Mouse (Mus musculus): ENCODE measurements around the gene Col6a1. TPM values are rescaled to one million over a fixed set of nuclear protein-coding genes. Genes with fewer than 3 reads are reported as not detected.

Gene Col6a1
- polyA plus RNA-seq (2012; rRNA removed) = 15.4 and 21.1 TPM in 2 replicates

DNA sequence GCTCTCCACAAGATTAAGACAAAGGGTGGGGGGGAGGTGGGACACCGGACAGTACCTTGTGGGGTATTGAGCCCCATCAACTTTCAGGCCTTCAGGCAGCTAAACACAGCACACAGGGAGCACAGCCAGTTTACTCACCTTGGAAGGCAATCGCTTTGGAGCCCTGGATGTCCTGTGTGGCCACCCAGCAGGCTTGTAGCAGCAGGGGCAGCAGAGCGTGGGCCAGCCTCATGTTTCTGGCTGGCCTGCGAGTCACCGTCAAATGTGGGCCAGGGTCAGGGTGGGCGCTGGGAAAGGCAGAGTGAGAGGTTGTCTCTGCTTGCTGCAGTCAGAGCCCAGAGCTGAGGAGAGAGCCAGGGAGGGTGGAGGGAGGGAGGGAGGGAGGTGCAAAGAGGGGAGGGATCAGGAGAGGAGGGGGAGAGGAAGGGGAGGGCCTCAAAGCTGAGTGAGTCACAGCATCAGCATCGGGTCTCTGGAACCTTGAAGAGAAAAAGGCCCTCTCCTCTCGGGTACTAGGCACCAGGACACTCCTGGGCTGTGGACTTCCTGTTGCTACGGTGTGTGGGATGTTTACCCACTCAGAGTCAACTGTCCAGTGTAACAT, at the start of gene Col6a1:
TSS of gene Col6a1 (minus strand) at position 487 of the 604 bp plus-strand sequence.
- peak within 1 kb of the TSS; percentile 32; the same call in 1 of the 2 replicates for H3K27ac ChIP-seq (ENCODE audit: control insufficient read depth, insufficient read depth, low read depth, low read length)
- H3K36me3 ChIP-seq (ENCODE audit: control insufficient read depth, insufficient read depth, low read length) = no peaks in the 10 kb centered on the region
- peaks cover 15% of the 10 kb centered on the region for H3K4me1 ChIP-seq (ENCODE audit: control insufficient read depth, insufficient read depth, low read length)
- H3K4me3 ChIP-seq (ENCODE audit: control insufficient read depth, low read depth, low read length) = peak within 1 kb of the TSS; percentile 34
- H3K27me3 ChIP-seq (ENCODE audit: control insufficient read depth, insufficient read depth, low read length) = no peaks in the 10 kb centered on the region
- TF ChIP-seq POLR2A (IDR thresholded peaks at IDR 0.05; ENCODE audit: control insufficient read depth, low read depth, low read length) = no peak
- no peak for TF ChIP-seq CTCF (IDR thresholded peaks at IDR 0.05; ENCODE audit: control insufficient read depth, insufficient read depth, insufficient replicate concordance, low read depth, low read length)

DNA sequence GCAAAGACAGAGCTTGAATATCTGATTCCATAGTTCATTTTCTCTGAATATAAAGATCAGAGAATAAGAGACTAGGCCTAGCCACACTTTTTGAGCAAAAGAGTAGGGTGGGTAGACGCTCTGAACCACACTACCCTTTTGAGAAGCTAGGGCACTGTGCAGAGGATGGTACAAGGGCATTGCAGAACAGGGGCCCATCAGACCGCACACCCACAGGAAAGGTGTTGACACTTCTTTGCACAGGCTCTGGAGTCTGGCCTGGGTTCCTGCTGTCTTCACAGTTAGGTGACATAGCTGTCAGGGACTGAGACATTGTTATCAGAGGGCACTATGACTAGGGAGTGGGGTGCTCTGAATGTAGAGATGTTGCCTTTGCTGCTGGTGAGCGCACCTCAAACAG, 45.7 kb upstream of the Col6a1 start:
- no peak overlapping the region for H3K27ac ChIP-seq (ENCODE audit: control insufficient read depth, insufficient read depth, low read depth, low read length)
- no peak overlapping the region for H3K4me3 ChIP-seq (ENCODE audit: control insufficient read depth, low read depth, low read length)
- no peaks in the 10 kb centered on the region; the same call in 1 of the 2 replicates for H3K36me3 ChIP-seq (ENCODE audit: control insufficient read depth, insufficient read depth, low read length)
- H3K4me1 ChIP-seq (ENCODE audit: control insufficient read depth, insufficient read depth, low read length) = no peaks in the 10 kb centered on the region
- no peak for TF ChIP-seq CTCF (IDR thresholded peaks at IDR 0.05; ENCODE audit: control insufficient read depth, insufficient read depth, insufficient replicate concordance, low read depth, low read length)
- TF ChIP-seq POLR2A (IDR thresholded peaks at IDR 0.05; ENCODE audit: control insufficient read depth, low read depth, low read length) = no peak
- no peaks in the 10 kb centered on the region for H3K27me3 ChIP-seq (ENCODE audit: control insufficient read depth, insufficient read depth, low read length)

GRCm38 (mm10) chr10:76771086-76771485, 45.1 kb upstream of the Col6a1 start:
- Histone ChIP-seq H3K27me3 (ENCODE audit: control insufficient read depth, insufficient read depth, low read length) (no peaks in the 10 kb centered on the region), H3K4me1 (ENCODE audit: control insufficient read depth, insufficient read depth, low read length) (no peaks in the 10 kb centered on the region), H3K36me3 (ENCODE audit: control insufficient read depth, insufficient read depth, low read length) (no peaks in the 10 kb centered on the region; the same call in 1 of the 2 replicates), H3K4me3 (ENCODE audit: control insufficient read depth, low read depth, low read length) (no peak overlapping the region), H3K27ac (ENCODE audit: control insufficient read depth, insufficient read depth, low read depth, low read length) (no peak overlapping the region)
- no peak for TF ChIP-seq CTCF (IDR thresholded peaks at IDR 0.05; ENCODE audit: control insufficient read depth, insufficient read depth, insufficient replicate concordance, low read depth, low read length)
- no peak for TF ChIP-seq POLR2A (IDR thresholded peaks at IDR 0.05; ENCODE audit: control insufficient read depth, low read depth, low read length)

DNA sequence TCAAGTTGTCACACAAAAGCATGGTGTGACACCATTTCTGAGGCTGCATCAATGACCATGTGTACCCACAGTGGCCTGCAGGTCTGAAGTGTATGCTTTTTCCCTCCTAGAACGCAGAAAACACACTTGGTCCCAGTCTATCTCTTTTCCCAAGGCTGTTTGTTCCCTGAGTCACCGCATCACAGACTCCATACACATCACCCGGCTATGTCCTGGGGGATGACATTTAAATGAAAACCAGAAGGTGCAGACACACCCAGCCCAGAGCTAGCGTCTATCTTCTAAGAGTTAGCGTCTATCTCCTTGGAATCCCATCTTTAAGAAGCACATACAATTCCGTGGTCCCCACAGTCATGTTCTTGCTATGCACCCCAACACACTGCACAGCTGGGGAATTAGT, 43.6 kb upstream of the Col6a1 start:
- Histone ChIP-seq H3K36me3 (ENCODE audit: control insufficient read depth, insufficient read depth, low read length) (no peaks in the 10 kb centered on the region; the same call in 1 of the 2 replicates), H3K4me3 (ENCODE audit: control insufficient read depth, low read depth, low read length) (no peak overlapping the region), H3K27me3 (ENCODE audit: control insufficient read depth, insufficient read depth, low read length) (no peaks in the 10 kb centered on the region), H3K27ac (ENCODE audit: control insufficient read depth, insufficient read depth, low read depth, low read length) (no peak overlapping the region), H3K4me1 (ENCODE audit: control insufficient read depth, insufficient read depth, low read length) (no peaks in the 10 kb centered on the region)
- TF ChIP-seq CTCF (IDR thresholded peaks at IDR 0.05; ENCODE audit: control insufficient read depth, insufficient read depth, insufficient replicate concordance, low read depth, low read length) (no peak), POLR2A (IDR thresholded peaks at IDR 0.05; ENCODE audit: control insufficient read depth, low read depth, low read length) (no peak)

GRCm38 (mm10) chr10:76766196-76766595, 40.2 kb upstream of the Col6a1 start:
- H3K36me3 ChIP-seq (ENCODE audit: control insufficient read depth, insufficient read depth, low read length) = no peaks in the 10 kb centered on the region; the same call in 1 of the 2 replicates

DNA sequence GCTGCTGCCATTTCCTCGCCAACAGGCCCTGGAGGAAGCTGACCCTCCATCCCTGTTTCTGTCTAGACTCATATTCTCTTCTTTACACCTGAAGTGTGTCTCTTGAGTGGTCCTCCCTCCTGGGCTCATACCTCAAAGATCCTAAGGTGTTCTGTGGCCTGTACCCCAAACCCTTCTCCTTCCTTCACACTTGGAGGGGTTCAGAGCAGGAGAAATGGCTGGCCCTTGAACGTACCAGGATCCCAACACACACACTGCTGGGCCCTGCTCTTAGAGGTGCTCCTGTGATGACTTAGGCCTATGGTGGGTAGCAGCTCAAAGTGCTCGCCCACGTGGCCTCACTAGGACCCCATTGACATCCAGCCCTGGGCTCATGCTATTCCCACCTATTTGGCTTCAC, 39.0 kb upstream of the Col6a1 start:
- no peaks in the 10 kb centered on the region for H3K27me3 ChIP-seq (ENCODE audit: control insufficient read depth, insufficient read depth, low read length)
- H3K27ac ChIP-seq (ENCODE audit: control insufficient read depth, insufficient read depth, low read depth, low read length) = no peak overlapping the region
- H3K36me3 ChIP-seq (ENCODE audit: control insufficient read depth, insufficient read depth, low read length) = no peaks in the 10 kb centered on the region; the same call in 1 of the 2 replicates
- H3K4me3 ChIP-seq (ENCODE audit: control insufficient read depth, low read depth, low read length) = no peak overlapping the region
- no peak for TF ChIP-seq CTCF (IDR thresholded peaks at IDR 0.05; ENCODE audit: control insufficient read depth, insufficient read depth, insufficient replicate concordance, low read depth, low read length)
- TF ChIP-seq POLR2A (IDR thresholded peaks at IDR 0.05; ENCODE audit: control insufficient read depth, low read depth, low read length) = no peak
- H3K4me1 ChIP-seq (ENCODE audit: control insufficient read depth, insufficient read depth, low read length) = no peaks in the 10 kb centered on the region

More at GRCm38 (mm10) chr10:76766196-76766595, 40.2 kb upstream of the Col6a1 start:
- Histone ChIP-seq H3K4me3 (ENCODE audit: control insufficient read depth, low read depth, low read length) (no peak overlapping the region), H3K27ac (ENCODE audit: control insufficient read depth, insufficient read depth, low read depth, low read length) (no peak overlapping the region), H3K27me3 (ENCODE audit: control insufficient read depth, insufficient read depth, low read length) (no peaks in the 10 kb centered on the region), H3K4me1 (ENCODE audit: control insufficient read depth, insufficient read depth, low read length) (no peaks in the 10 kb centered on the region)
- TF ChIP-seq POLR2A (IDR thresholded peaks at IDR 0.05; ENCODE audit: control insufficient read depth, low read depth, low read length) (no peak), CTCF (IDR thresholded peaks at IDR 0.05; ENCODE audit: control insufficient read depth, insufficient read depth, insufficient replicate concordance, low read depth, low read length) (no peak)

- no peaks in the 10 kb centered on the region for H3K27me3 ChIP-seq (ENCODE audit: control insufficient read depth, insufficient read depth, low read length)
- no peak for TF ChIP-seq CTCF (IDR thresholded peaks at IDR 0.05; ENCODE audit: control insufficient read depth, insufficient read depth, insufficient replicate concordance, low read depth, low read length)
- TF ChIP-seq POLR2A (IDR thresholded peaks at IDR 0.05; ENCODE audit: control insufficient read depth, low read depth, low read length) = no peak
- H3K27ac ChIP-seq (ENCODE audit: control insufficient read depth, insufficient read depth, low read depth, low read length) = no peak overlapping the region
- no peaks in the 10 kb centered on the region for H3K4me1 ChIP-seq (ENCODE audit: control insufficient read depth, insufficient read depth, low read length)
- no peak overlapping the region for H3K4me3 ChIP-seq (ENCODE audit: control insufficient read depth, low read depth, low read length)
- no peaks in the 10 kb centered on the region; the same call in 1 of the 2 replicates for H3K36me3 ChIP-seq (ENCODE audit: control insufficient read depth, insufficient read depth, low read length)
Observed at GRCm38 (mm10) chr10:76763016-76763415, 37.0 kb upstream of the Col6a1 start.
